Mouse (Mus musculus) ovary, postnatal 10 days (tissue): Measurements from ENCODE around the gene Lysmd3.

Experiments
- DNase-seq: peaks from one replicate; pipeline ENCODE4 v3.0.0; 2022; ENCODE audit warnings: low spot score

The Lysmd3 gene

GRCm38 (mm10) chr13:81675333-81675732 is 17.9 kb downstream of the Lysmd3 start:
- DNase-seq = no peak

DNA sequence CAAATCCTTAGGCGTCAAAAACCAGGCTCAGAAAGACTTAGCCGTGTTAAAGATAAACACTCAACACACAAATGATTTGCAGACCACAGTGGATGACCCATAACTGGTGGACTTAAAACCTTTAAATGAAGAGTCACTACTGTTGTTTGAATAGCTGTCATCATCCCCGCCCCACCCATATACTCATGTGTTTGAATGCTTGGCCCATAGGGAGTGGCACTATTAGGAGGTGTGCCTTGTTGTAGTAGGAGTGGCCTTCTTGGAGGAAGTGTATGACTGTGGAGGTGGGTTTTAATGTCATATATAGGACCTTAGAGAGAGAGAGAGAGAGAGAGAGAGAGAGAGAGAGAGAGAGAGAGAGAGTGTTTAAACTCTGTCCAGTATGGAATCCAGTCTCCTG is 25.6 kb downstream of the Lysmd3 start:
- no peak for DNase-seq

- DNase-seq = no peak
Observed at GRCm38 (mm10) chr13:81684258-81684657, 26.8 kb downstream of the Lysmd3 start.

DNA sequence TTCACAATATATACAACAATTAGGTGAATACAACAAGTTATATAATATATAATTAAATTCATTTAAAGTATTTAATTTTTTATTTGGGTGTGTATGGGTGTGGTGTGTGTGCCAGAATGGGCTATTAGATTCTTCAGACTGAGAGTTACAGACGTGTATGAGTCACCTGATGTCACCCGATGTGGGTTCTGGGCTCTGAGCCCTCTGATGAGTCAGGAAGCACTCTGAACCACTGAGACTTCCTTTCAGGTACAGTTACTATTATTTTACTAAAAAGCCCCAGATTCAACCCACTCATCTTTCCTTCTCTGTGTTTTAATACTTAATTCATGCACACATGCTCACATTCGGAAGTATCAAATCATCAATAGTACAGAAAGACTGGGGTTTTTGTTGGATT is 27.4 kb downstream of the Lysmd3 start:
- DNase-seq = no peak

- DNase-seq = no peak
Observed at GRCm38 (mm10) chr13:81689587-81689986, 32.1 kb downstream of the Lysmd3 start.

DNA sequence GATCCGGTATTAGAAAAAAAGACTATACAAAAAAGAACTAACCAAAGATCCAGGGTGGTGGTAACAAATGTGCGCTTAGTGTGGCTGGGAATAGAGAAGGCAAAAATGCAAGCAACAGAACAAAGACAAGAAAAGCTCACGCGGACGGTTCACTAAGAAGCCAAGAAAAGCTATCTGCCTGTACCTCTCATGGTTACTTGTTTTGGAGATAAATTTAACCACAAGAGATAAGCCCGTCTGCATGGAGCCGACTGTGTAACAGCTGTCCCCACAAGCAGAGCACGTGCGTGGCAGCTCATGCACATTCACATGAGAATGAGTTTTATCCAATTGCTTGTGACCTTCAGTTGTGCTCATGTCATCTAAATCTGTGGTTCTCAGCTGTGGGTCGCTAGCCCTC is 33.0 kb downstream of the Lysmd3 start:
- no peak for DNase-seq

GRCm38 (mm10) chr13:81691606-81692005 is 34.1 kb downstream of the Lysmd3 start:
- no peak for DNase-seq

- no peak for DNase-seq
Observed at GRCm38 (mm10) chr13:81694446-81694845, 37.0 kb downstream of the Lysmd3 start.

- no peak for DNase-seq
Observed at GRCm38 (mm10) chr13:81703148-81703547, 45.7 kb downstream of the Lysmd3 start.

GRCm38 (mm10) chr13:81703621-81704020 is 46.2 kb downstream of the Lysmd3 start:
- no peak for DNase-seq

DNA sequence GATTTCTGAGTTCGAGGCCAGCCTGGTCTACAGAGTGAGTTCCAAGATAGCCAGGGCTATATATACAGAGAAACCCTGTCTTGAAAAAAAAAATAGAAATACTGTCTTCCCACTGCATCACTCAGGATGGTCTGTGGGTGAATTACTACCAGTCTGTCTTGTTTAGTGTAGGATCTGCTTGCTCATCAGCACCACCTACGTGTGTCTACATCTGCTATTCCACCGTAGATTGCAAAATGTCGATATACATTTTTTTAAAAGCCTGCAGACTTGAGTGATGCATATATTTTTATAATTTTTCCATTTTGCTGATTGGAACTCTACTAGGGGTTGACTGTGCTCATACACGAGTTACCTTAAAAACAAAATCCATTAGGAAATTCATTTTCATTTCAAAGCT is 48.8 kb downstream of the Lysmd3 start:
- no peak for DNase-seq

DNA sequence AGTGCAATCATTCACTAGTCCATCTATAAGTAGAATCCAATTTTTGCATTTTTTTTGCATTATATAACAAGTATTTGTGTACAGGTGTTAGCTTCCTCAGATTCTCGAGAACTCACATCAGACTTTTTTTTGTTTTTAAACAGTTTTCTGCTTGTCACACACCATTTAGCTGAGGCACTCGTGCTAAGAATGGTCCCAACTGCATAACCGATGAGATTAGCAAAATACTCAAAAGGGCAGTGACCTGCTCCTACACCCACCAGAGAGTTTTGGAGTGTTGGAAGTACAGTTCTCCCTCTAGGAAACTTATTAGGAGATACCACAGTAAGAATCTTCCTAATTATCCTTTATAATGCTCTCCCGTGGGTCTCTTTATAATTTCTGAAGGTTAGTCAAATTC is 52.3 kb downstream of the Lysmd3 start:
- DNase-seq = no peak

DNA sequence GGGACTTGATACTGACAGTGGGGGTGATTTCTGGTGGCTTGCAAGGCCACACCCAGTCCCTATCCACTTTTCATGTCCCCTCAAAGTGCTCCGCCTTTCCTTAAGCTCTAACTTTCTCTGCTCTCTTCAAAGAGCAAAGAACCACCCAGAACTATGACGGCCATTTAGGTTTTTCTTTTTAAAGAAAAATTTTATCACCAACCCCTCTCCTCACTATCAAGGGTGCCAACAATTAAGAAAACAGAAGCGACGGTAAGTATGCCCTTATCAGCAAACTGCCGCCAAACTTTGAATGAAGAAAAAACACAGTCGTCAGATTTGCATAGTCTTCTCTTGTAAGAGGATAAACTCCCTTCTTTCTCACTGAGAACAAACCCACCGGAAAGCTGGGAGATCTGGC is 52.8 kb downstream of the Lysmd3 start:
- DNase-seq = no peak

DNA sequence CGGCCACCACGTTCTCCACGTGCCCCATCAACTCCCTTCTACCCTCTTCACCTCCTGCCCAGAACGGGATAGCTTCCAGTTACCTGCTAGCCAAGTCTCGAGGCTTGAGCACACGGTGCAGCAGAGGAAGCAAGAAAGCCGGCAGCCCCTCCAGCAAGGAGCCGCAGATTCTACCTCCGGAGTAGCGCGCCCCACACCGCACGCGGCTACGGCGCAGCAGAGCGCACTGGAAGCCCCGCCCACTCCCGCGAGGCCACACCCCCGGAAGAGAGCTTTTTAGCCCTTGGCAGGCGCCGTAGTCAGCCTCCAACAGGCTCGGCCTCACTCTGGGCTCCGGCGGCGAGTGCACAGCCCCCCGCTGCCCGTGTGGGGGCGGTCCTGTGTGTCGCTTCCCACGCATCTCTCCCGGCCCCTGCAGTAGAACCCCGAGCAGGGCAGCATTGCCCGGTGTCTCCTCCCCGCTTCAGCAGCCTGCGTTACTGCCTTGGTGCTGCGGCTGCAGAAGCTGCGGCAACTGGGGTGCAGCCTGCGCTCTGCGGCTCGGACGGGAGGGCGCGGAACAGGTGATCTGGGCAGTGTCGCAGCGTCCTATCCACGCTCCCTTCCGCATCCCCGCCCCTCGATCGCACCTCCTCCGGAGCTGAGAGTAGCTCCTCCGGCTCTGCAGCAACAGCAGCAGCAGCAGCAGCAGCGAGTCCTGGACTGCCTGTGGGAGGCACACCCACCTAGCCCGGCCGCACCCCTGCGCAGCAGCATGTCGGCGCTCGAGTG is 53.5 kb downstream of the Lysmd3 start, which contains the start of the genes Polr3g and Mblac2:
Gene Polr3g (minus strand): TSS at position 239 of the 771 bp plus-strand sequence.
Gene Mblac2 (plus strand): TSS at position 567 of the 771 bp plus-strand sequence.
- DNase-seq = peak; percentile 88

- DNase-seq = no peak
Observed at GRCm38 (mm10) chr13:81711546-81712371, 54.3 kb downstream of the Lysmd3 start.

DNA sequence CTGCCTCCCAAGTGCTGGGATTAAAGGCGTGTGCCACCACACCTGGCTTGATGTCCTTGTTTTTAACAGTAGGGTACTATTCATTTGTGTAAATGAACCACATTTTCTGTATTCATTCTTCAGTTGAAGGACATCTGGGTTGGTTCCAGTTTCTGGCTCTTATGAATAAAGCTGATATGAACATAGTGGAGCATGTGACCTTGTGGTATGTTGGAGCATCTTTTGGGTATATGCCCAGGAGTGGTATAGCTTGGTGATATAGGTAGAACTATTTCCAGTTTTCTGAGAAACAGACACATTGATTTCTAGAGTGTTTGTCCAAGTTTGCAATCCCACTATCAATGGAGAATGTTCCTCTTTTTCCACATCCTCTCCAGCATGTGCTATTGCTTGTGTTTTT is 56.4 kb downstream of the Lysmd3 start:
- DNase-seq = no peak
